Mouse (Mus musculus) right cerebral cortex, postnatal 4 days (tissue): ENCODE results near the gene Kctd11.
A peak's percentile ranks its signal among the peaks of the same experiment; 100 is the strongest.

Source experiments
- DNase-seq: peaks from one replicate; pipeline ENCODE4 v3.0.0-alpha.2; 2022

The Kctd11 gene

GRCm38 (mm10) chr11:69911701-69912100 lies 30.5 kb upstream of the Kctd11 start:
- DNase-seq: no peak

DNA sequence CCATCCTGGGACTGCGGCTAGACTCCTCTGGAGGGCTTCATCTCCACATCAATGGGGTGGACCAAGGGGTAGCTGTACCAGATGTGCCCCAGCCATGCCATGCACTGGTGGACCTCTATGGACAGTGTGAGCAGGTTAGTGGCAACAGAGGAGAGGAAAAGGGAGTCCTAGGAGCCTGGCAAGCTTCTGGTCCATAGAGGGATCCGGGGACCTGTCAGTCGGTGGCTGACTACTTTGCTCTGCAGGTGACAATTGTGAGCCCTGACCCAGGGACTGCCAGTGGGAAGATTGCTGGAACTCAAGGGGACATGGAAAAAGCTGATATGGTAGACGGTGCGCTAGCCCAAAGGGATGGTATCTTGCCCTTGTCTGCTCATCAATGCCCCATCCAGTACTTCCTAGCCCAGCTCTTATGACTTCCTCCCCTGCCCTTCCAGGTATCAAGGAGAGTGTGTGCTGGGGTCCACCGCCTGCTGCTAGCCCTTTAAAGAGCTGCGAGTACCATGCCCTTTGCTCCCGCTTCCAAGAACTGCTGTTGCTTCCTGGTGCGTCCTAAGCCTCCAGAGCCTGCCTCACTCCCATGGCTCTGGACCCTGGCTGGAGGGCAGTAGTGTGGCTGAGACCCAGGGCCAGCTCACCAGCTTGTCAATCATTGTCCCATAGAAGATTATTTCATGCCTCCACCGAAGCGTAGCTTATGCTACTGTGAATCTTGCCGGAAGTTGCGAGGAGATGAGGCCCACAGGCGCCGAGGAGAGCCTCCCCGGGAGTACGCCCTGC lies 29.8 kb upstream of the Kctd11 start:
- no peak for DNase-seq

GRCm38 (mm10) chr11:69910177-69910576 lies 29.0 kb upstream of the Kctd11 start:
- no peak for DNase-seq

- DNase-seq: no peak
These were observed 28.0 kb upstream of the Kctd11 start for GRCm38 (mm10) chr11:69909174-69909573.

DNA sequence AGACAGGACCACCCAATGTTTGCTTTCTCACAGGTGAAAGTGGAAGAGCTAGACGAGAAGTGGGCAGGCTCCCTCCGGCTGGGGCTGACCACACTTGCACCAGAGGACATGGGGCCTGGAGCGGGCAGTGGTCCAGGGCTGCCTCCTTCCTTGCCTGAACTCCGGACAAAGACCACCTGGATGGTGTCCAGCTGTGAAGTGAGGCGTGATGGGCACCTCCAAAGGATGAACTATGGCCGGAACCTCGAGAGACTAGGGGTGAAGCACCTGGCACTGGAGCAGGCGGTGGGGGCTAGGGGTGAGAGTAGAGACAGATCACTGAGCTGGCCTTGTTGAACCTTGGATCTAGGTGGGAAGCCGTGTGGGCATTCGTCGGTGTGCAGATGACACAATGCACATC lies 27.4 kb upstream of the Kctd11 start:
- no peak for DNase-seq

- no peak for DNase-seq
These were observed 23.1 kb upstream of the Kctd11 start for GRCm38 (mm10) chr11:69904311-69904710.

DNA sequence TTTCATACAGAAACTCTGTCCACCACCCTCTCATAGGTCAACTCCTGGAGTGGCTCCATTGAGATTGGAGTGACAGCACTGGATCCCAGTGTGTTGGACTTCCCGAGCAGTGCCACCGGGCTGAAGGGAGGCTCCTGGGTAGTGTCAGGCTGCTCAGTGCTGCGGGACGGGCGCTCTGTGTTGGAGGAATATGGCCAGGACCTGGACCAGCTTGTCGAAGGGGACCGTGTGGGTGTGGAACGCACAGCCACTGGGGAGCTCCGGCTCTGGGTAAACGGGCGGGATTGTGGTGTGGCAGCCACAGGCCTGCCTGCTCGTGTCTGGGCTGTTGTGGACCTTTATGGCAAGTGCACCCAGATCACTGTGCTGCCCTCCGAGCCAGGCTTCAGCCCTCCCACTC lies 21.8 kb upstream of the Kctd11 start:
- no peak for DNase-seq

- DNase-seq: no peak
These were observed 20.8 kb upstream of the Kctd11 start for GRCm38 (mm10) chr11:69901993-69902392.

DNA sequence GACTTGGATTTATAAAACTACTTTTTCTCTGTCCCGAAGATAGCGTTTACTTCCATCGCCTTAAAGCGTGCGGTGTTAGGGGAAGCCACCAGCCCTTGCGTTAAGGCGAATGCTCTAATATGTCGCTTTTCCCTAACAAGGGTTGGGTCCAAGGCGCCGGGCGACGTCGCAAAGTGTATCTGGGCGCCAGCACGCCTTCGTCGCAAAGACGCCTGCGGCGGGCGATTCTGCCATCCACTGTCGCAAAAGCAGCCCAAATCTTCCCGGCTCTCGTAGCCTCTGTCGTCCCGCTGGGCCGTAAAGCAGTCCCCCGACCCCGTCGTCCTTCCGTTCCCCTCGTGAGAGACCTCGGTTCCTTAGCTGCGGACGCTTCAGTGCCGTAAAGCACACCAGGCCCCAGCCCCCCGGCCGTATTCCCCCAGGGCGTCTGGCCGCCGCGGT lies 20.2 kb upstream of the Kctd11 start:
- peak; percentile 87 for DNase-seq

GRCm38 (mm10) chr11:69900471-69901405 lies 19.5 kb upstream of the Kctd11 start, which contains the start of the genes 2810408A11Rik and Neurl4:
TSS of gene 2810408A11Rik (minus strand) at chr11:69900987.
TSS of gene Neurl4 (plus strand) at chr11:69901072.
- DNase-seq: peak; percentile 77

DNA sequence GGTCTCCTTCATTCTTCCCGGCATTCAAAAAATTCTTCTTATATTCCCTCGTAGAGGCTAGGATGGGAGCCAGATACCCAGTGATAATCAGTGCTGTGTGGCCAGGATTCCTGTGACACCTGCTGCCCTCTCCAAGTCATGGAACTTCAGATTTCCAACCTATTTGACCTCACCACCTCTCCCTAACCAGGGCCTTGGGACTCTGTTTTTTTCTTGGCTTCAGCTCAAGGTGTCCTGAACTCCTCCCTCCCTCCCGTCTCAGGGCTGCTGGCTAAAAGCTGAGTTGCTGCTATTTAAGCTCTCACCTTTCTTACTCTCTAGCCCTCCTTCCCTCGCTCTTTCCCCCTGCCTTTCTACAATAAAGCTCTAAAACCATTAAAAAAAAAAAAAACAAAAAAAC lies 18.7 kb upstream of the Kctd11 start:
- no peak for DNase-seq

- no peak for DNase-seq
These were observed 14.1 kb upstream of the Kctd11 start, which contains the start of gene Acap1 for GRCm38 (mm10) chr11:69895291-69895690. TSS of gene Acap1 (minus strand) at chr11:69895539.

- no peak for DNase-seq
These were observed 13.5 kb upstream of the Kctd11 start for GRCm38 (mm10) chr11:69894671-69895070.

DNA sequence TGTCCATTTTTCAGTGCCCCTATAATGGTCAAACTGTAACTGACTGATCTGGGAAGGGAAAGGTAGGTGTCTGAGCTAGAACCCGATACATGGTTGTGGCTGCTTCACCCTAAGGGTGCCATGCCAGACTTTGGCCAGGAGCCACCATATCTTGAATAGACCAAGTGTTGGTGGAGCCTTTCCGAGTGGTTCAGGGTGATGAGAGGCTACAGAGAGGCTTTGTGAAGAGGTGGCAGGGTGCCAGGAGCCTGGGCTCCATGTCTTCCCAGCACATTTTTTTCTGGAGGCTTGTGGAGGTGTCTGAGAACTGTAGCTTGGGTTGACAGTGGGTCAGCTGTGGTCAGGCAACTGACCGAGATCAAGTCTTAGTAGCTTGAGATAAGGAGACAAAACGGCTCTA lies 10.3 kb upstream of the Kctd11 start:
- DNase-seq: peak; percentile 51

GRCm38 (mm10) chr11:69886907-69887635 lies 5.9 kb upstream of the Kctd11 start:
- DNase-seq: no peak

- DNase-seq: no peak
These were observed 3.5 kb upstream of the Kctd11 start for GRCm38 (mm10) chr11:69884663-69885062.

DNA sequence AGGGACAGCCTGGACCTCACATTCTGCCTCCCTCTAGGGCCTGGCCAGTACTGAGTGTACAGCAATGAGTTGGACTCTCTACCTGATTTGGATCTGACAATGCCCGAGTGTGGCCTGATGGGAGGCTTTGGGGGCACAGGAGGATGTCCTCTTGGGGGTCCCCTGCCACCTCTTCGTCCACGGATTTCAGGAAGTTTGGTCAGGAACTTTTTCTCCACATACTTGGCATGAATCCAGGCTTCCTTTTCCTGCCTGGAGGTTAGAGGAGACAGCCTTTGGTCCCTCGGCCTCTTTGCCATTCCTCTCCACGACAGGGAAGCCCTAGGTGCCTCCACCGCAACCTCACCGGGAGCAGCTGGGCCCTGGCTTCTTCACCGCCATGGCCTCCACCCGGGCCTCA lies 3.0 kb upstream of the Kctd11 start:
- no peak for DNase-seq

DNA sequence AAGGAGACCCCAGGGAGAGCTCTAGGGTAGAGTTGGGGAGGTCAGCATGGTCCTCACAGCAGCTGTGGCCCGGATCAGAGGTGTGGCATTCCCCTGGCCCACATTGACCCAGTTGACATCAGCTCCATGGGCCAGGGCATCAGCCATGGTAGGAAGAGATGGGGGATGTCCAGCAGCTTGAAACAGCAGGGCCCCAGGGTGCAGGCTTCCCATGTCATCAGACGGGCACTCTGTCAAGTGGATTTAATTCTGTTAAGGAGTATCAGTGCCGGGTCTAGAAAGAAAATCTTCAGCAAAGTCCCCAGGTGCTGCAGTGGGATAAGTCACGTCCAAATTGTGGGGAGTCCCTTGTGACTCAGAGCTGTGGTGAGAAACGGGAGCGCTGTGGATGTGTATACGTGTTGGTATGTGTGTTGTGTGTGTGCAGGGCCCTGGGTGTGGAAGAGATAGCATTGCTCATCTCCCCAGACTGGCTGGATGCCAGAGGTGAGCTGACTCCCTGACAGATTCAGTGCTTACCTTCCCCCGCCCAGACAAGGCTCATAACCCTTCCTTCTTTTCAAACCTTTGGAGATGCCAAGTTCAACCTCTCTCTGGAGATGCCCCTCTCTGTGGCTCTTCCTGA lies 2.4 kb upstream of the Kctd11 start:
- DNase-seq: no peak

GRCm38 (mm10) chr11:69883066-69883465 lies 1.9 kb upstream of the Kctd11 start:
- DNase-seq: no peak

DNA sequence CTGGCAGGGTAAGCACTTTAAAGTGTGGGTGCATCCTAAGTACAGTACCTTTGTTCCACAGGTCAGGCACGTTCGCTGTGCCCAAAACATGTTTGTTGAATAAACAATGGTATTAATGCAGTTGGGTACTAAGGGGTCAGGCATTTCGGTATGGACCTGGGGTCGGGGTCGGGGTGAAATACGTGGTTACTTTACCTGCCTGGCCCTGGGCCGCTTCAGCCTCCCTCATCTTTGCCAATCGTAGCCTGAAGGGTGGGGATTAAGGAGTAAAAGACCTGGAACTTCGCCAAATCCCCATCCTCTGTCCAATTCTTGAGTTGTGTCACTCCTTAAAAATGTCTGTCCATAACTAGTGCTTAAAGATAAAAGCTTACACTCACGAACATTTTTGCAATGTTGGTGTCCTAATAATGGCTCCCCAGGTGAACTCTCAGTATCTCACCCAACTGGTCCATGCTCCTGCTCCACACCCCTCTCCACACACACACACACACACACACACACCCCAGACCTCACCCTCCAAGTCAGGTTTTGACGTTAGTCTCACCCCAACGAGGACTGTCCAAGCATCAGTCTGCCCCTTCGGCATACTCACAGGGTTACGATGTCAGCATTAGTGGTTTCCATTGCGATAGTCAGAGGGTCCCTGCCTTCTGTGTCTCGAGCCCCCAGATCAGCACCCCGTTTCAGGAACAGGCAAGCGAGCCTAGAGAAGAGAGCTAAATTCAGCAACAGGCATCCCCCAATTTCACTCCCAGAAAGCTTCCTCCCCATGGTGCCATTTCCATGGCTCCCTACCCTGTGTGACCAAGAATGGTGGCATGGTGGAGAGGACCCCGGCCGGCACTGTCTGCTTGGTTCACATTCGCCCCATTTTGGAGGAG lies 823 bp upstream of the Kctd11 start:
- DNase-seq: no peak

GRCm38 (mm10) chr11:69880506-69880852 lies 727 bp downstream of the Kctd11 start:
- peak; percentile 48 for DNase-seq

DNA sequence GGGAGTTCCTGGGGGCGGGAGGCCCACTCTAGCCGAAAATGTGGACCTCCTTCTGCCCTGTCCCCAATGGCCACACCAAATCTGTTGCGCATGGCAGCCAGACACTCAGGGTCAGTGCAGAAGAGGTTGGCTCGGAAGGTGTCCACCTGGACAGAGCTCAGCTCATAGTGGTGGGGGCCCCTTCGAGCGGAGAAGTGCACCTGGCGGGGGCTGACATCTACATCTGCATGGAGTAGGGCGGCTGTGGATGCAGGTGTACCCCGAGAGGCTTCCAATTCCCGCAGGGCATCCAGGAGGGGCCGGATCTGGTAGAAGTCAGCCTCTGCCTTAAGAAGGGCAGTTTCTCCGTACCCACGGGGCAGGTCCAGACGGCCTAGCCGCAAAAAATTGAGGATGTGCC lies 1.5 kb downstream of the Kctd11 start:
- DNase-seq: no peak
